ENCODE assay signal across 18 mouse cellular contexts in the genomic region with DNA sequence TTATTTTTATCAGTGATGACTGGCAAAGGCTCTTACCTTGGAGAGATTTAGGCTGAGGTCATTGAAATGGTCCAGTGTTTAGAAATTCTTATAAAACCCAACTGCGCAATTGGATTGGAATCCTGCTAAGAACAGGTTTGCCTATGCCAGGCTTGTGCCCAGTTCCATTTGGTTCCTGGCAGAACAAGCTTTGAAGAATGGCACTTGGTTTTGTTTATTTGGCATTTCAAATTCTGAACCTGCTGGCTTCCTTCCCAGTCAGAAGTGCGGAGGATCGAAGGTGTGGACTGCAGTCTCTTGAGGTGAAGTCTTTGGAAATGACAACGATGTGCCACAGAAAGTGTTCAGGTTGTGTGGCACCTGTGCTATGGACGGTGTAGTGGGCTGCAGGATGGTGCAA.
A peak's percentile ranks its signal among the peaks of the same experiment; 100 is the strongest.
DNase-seq lines count a peak whose midpoint lies in the region; ATAC-seq lines count a peak whose summit lies in the region.
"Had no signal": no experiment of that assay in that cellular context is flagged by ENCODE, and none has a peak within 500 bp of the region (broad histone marks: within the 10 kb centered on the region; RNA-seq: fewer than 3 reads in every experiment).

No protein-coding gene starts in this region.

- DNase-seq in brain, adult 2 months (ENCODE audit: low read depth, low spot score), result peak; percentile 95
- DNase-seq in cerebellum, adult 11 months, result peak; percentile 78
- DNase-seq in cerebellum, adult 8-10 months, result peak; percentile 85
- peak; percentile 52 to 76 for DNase-seq in cerebellum, postnatal 14 days
- DNase-seq in left cerebral cortex, adult 8-10 months (ENCODE audit: low spot score in 2 of 2), result no peak
- DNase-seq: adrenal gland, adult 8-10 months; adrenal gland, postnatal 36 days; gastrocnemius, adult 2 months; gastrocnemius, postnatal 25 days; kidney, adult 18-20 months had no signal

- H3K36me3 ChIP-seq in forebrain, embryonic 16.5 days (ENCODE audit: control insufficient read depth, insufficient read depth), result no peaks in the 10 kb centered on the region
- no peaks in the 10 kb centered on the region for H3K36me3 ChIP-seq in midbrain, embryonic 16.5 days (ENCODE audit: control insufficient read depth, insufficient read depth, low read length)
- H3K36me3 ChIP-seq: embryonic facial prominence, embryonic 12.5 days; forebrain, embryonic 12.5 days; heart, embryonic 12.5 days; hindbrain, embryonic 10.5 days; intestine, embryonic 15.5 days had no signal

- no peaks in the 10 kb centered on the region for H3K9me3 ChIP-seq in forebrain, embryonic 16.5 days (ENCODE audit: control insufficient read depth, low read length)
- no peaks in the 10 kb centered on the region for H3K9me3 ChIP-seq in midbrain, embryonic 16.5 days (replicated peaks; ENCODE audit: control insufficient read depth, low read length, poor library complexity, severe bottlenecking)
- H3K9me3 ChIP-seq: embryonic facial prominence, embryonic 12.5 days; forebrain, embryonic 12.5 days; heart, embryonic 12.5 days; hindbrain, embryonic 10.5 days; intestine, embryonic 15.5 days had no signal

- no peak overlapping the region for H3K4me3 ChIP-seq in forebrain, embryonic 16.5 days (replicated peaks; ENCODE audit: low read length)
- H3K4me3 ChIP-seq in midbrain, embryonic 16.5 days (ENCODE audit: low read depth, low read length), result no peak overlapping the region
- H3K4me3 ChIP-seq: embryonic facial prominence, embryonic 12.5 days; forebrain, embryonic 12.5 days; gastrocnemius, adult 2 months; heart, embryonic 12.5 days; hindbrain, embryonic 10.5 days; intestine, embryonic 15.5 days had no signal

- H3K4me2 ChIP-seq in forebrain, embryonic 16.5 days (ENCODE audit: low read length), result no peak overlapping the region
- H3K4me2 ChIP-seq in midbrain, embryonic 16.5 days (ENCODE audit: low read length), result no peak overlapping the region
- H3K4me2 ChIP-seq: embryonic facial prominence, embryonic 12.5 days; forebrain, embryonic 12.5 days; heart, embryonic 12.5 days; hindbrain, embryonic 14.5 days; intestine, embryonic 15.5 days had no signal

- H3K9ac ChIP-seq in forebrain, embryonic 16.5 days (replicated peaks; ENCODE audit: low read depth, low read length), result no peak overlapping the region
- H3K9ac ChIP-seq in midbrain, embryonic 16.5 days (ENCODE audit: low read depth, low read length), result no peak overlapping the region
- H3K9ac ChIP-seq: embryonic facial prominence, embryonic 12.5 days; forebrain, embryonic 12.5 days; heart, embryonic 12.5 days; hindbrain, embryonic 14.5 days; intestine, embryonic 15.5 days had no signal

- no peaks in the 10 kb centered on the region for H3K4me1 ChIP-seq in forebrain, embryonic 16.5 days (replicated peaks; ENCODE audit: control insufficient read depth, insufficient read depth, low read length)
- no peaks in the 10 kb centered on the region for H3K4me1 ChIP-seq in midbrain, embryonic 16.5 days (ENCODE audit: control insufficient read depth, insufficient read depth, low read length)
- H3K4me1 ChIP-seq: embryonic facial prominence, embryonic 12.5 days; heart, embryonic 12.5 days; intestine, embryonic 15.5 days had no signal

- 73% methylated on average over 5 of the region's 5 CpGs for WGBS in forebrain, embryonic 16.5 days
- WGBS in midbrain, embryonic 16.5 days, result 91% methylated on average over 5 of the region's 5 CpGs

- no peak for ATAC-seq in forebrain, embryonic 16.5 days
- no peak for ATAC-seq in midbrain, embryonic 16.5 days
- ATAC-seq: intestine, embryonic 15.5 days had no signal

- H3K27ac ChIP-seq in forebrain, embryonic 16.5 days (ENCODE audit: low read length), result no peak overlapping the region
- H3K27ac ChIP-seq in midbrain, embryonic 16.5 days (ENCODE audit: low read length), result no peak overlapping the region
- H3K27ac ChIP-seq: embryonic facial prominence, embryonic 12.5 days; forebrain, embryonic 12.5 days; gastrocnemius, adult 2 months; hindbrain, embryonic 10.5 days; hindbrain, embryonic 14.5 days; intestine, embryonic 15.5 days had no signal

- H3K27me3 ChIP-seq in forebrain, embryonic 16.5 days (replicated peaks; ENCODE audit: control insufficient read depth, insufficient read depth, low read length), result no peaks in the 10 kb centered on the region
- H3K27me3 ChIP-seq in midbrain, embryonic 16.5 days (ENCODE audit: control insufficient read depth, insufficient read depth, low read depth, low read length), result no peaks in the 10 kb centered on the region
- H3K27me3 ChIP-seq: embryonic facial prominence, embryonic 12.5 days; forebrain, embryonic 12.5 days; heart, embryonic 12.5 days; intestine, embryonic 15.5 days had no signal

Comparison
In these comparisons a context has a peak if more than half of its experiments do, and no peak if none do; other contexts are left out.
1. DNase-seq: peak in brain, adult 2 months (single experiment), cerebellum, adult 11 months (single experiment), cerebellum, adult 8-10 months (single experiment) and cerebellum, postnatal 14 days (2 of 2); none in left cerebral cortex, adult 8-10 months (0 of 2).